Mouse (Mus musculus): ENCODE results near the gene Tnn. TPM values are rescaled to one million over a fixed set of nuclear protein-coding genes. Genes with fewer than 3 reads are reported as not detected.

The Tnn gene
- not detected for polyA plus RNA-seq (2015; fragmentation: Illumina TruSeq; extraction: RNeasy Lipid Tissue Mini Kit (QIAGEN cat#74804); ENCODE audit: insufficient read depth, low read depth, low replicate concordance)

GRCm38 (mm10) chr1:160153480-160153879 is at the start of gene Tnn:
Gene Tnn, minus strand, starts transcription at chr1:160153580.

GRCm38 (mm10) chr1:160194529-160195336 is 41.4 kb upstream of the Tnn start, which contains the start of gene Mrps14:
Gene Mrps14, plus strand, starts transcription at chr1:160195215.

GRCm38 (mm10) chr1:160044237-160045021 is 109.0 kb downstream of the Tnn start, which contains the start of gene 4930523C07Rik:
Gene 4930523C07Rik, plus strand, starts transcription at chr1:160044382.

Other genes starting within 250 kb of the Tnn start
- gene 4930523C07Rik, start 109.2 kb downstream of the Tnn start, polyA plus RNA-seq (2015; fragmentation: Illumina TruSeq; extraction: RNeasy Lipid Tissue Mini Kit (QIAGEN cat#74804); ENCODE audit: insufficient read depth, low read depth, low replicate concordance) = 2.4 TPM
- 19.0 TPM for gene Mrps14, start 41.6 kb upstream of the Tnn start, polyA plus RNA-seq (2015; fragmentation: Illumina TruSeq; extraction: RNeasy Lipid Tissue Mini Kit (QIAGEN cat#74804); ENCODE audit: insufficient read depth, low read depth, low replicate concordance)
- 9.9 TPM for gene Cacybp, start 59.3 kb upstream of the Tnn start, polyA plus RNA-seq (2015; fragmentation: Illumina TruSeq; extraction: RNeasy Lipid Tissue Mini Kit (QIAGEN cat#74804); ENCODE audit: insufficient read depth, low read depth, low replicate concordance)

Data from pancreas, adult 10 weeks (tissue).